Mouse (Mus musculus) liver, postnatal 0 days (tissue): ENCODE measurements around the gene Fam83d. TPM values are rescaled to one million over a fixed set of nuclear protein-coding genes. Genes with fewer than 3 reads are reported as not detected.

Experiments
- ATAC-seq: fragments of 200-750 bp; cut with Nextera tagmentation; 2 replicates; pipeline ENCODE4 v1.8.0; 2017; ENCODE audit warnings: mild to moderate bottlenecking, moderate library complexity
- DNase-seq: peaks from one replicate; pipeline ENCODE4 v3.0.0-alpha.2; 2016
- H3K27ac ChIP-seq: fragments of 300-500 bp; sonication (generic); 2 replicates; pipeline ENCODE4 v1.5.1; 2014; ENCODE audit warnings: antibody characterized with exemption, moderate library complexity, mild to moderate bottlenecking, low read depth
- H3K27me3 ChIP-seq: fragments of 300-500 bp; sonication (generic); 2 replicates; pipeline ENCODE4 v1.6.1; 2014; ENCODE audit warnings: low read length, control low read depth, mixed read lengths; ENCODE audit not compliant: insufficient read depth
- H3K36me3 ChIP-seq: fragments of 300-500 bp; sonication (generic); replicated peaks from 2 replicates; pipeline ENCODE4 v1.6.1; 2014; ENCODE audit warnings: mild to moderate bottlenecking, control low read depth, low read length, moderate library complexity, mixed read lengths; ENCODE audit not compliant: insufficient read depth
- H3K4me1 ChIP-seq: fragments of 300-500 bp; sonication (generic); 2 replicates; pipeline ENCODE4 v1.6.1; 2014; ENCODE audit warnings: antibody characterized with exemption, mild to moderate bottlenecking, control low read depth; ENCODE audit not compliant: insufficient read depth
- H3K4me2 ChIP-seq: fragments of 300-500 bp; sonication (generic); 2 replicates; pipeline ENCODE4 v1.6.1; 2014; ENCODE audit warnings: low read depth, mild to moderate bottlenecking, low read length, moderate library complexity, mixed read lengths
- H3K4me3 ChIP-seq: fragments of 300-500 bp; sonication (generic); 2 replicates; pipeline ENCODE4 v1.5.1; 2014; ENCODE audit warnings: low read depth, low read length
- H3K9ac ChIP-seq: fragments of 300-500 bp; sonication (generic); replicated peaks from 2 replicates; pipeline ENCODE4 v1.6.1; 2014; ENCODE audit warnings: mild to moderate bottlenecking, moderate library complexity
- H3K9me3 ChIP-seq: fragments of 300-500 bp; sonication (generic); 2 replicates; pipeline ENCODE4 v1.6.1; 2016; ENCODE audit warnings: mild to moderate bottlenecking, control low read depth, low read length, mixed read lengths
- CTCF ChIP-seq: sonication (generic); IDR thresholded peaks from 2 replicates; pipeline ENCODE4 v1.5.1; 2016; ENCODE audit warnings: antibody characterized with exemption, low read depth
- EP300 ChIP-seq: IDR thresholded peaks from 2 replicates; pipeline ENCODE4 v1.6.1; 2016; ENCODE audit warnings: antibody characterized with exemption, low read depth, mild to moderate bottlenecking
- WGBS: fragments of 180-500 bp; shearing (Covaris S2); extraction: QIAGEN DNeasy Blood & Tissue Kit; methylation state at CpG from one replicate; pipeline ENCODE4 v1.1.7; 2014; ENCODE audit not compliant: insufficient replicate concordance; 5-methylcytosine and 5-hydroxymethylcytosine counted together
- polyA plus RNA-seq: library from polyadenylated mRNA; unstranded; fragments of >200 nt; fragmentation: Nextera tagmentation; extraction: Ambion mirVana; gene quantifications from 2 replicates; pipeline ENCODE4 v1.2.1, GENCODE M21; 2015

Fam83d gene
- polyA plus RNA-seq, 1 experiment from 2014 or later, result 5.7 TPM

GRCm38 (mm10) chr2:158786927-158787795 is 19.3 kb downstream of the Fam83d start:
- ATAC-seq (no peak), DNase-seq (no peak)
- Histone ChIP-seq H3K36me3 (peaks cover 33% of the 10 kb centered on the region), H3K9me3 (no peaks in the 10 kb centered on the region), H3K9ac (no peak overlapping the region), H3K27me3 (no peaks in the 10 kb centered on the region), H3K4me3 (no peak overlapping the region), H3K4me1 (no peaks in the 10 kb centered on the region), H3K4me2 (no peak overlapping the region), H3K27ac (no peak overlapping the region)
- 79% methylated on average over 14 of the region's 14 CpGs for WGBS
- no peak for TF ChIP-seq EP300
- TF ChIP-seq CTCF, result no peak

GRCm38 (mm10) chr2:158794494-158795004 is 26.7 kb downstream of the Fam83d start, which contains the start of gene Dhx35:
Dhx35 (plus strand) TSS chr2:158794807.
- Histone ChIP-seq H3K36me3 (no peaks in the 10 kb centered on the region), H3K4me3 (peak within 1 kb of the TSS; percentile 86), H3K4me2 (peak within 1 kb of the TSS; percentile 87), H3K27me3 (no peaks in the 10 kb centered on the region), H3K27ac (peak within 1 kb of the TSS; percentile 81), H3K9me3 (no peaks in the 10 kb centered on the region), H3K4me1 (peaks cover 14% of the 10 kb centered on the region), H3K9ac (peak within 1 kb of the TSS; percentile 69)
- whole genome bisulfite sequencing, result under 1% methylated on average over 30 of the region's 33 CpGs
- no peak; the same call in 1 of the 2 replicates for TF ChIP-seq EP300
- TF ChIP-seq CTCF, result no peak
- peak; percentile 97 for DNase-seq
- peak; percentile 97 for ATAC-seq

- peaks cover 14% of the 10 kb centered on the region for H3K4me1 ChIP-seq
- H3K4me3 ChIP-seq, result peak overlapping the region; percentile 86
- TF ChIP-seq EP300 (no peak), CTCF (no peak)
- no peaks in the 10 kb centered on the region for H3K9me3 ChIP-seq
- no peaks in the 10 kb centered on the region for H3K27me3 ChIP-seq
- WGBS, result 13% methylated on average over 15 of the region's 15 CpGs
- no peak for DNase-seq
- ATAC-seq, result peak; percentile 31
- peak overlapping the region; percentile 69 for H3K9ac ChIP-seq
- peak overlapping the region; percentile 81 for H3K27ac ChIP-seq
- peak overlapping the region; percentile 87 for H3K4me2 ChIP-seq
- H3K36me3 ChIP-seq, result no peaks in the 10 kb centered on the region
Measured at GRCm38 (mm10) chr2:158795043-158795442, 27.1 kb downstream of the Fam83d start.

- H3K4me2 ChIP-seq, result no peak overlapping the region
- no peak overlapping the region for H3K4me3 ChIP-seq
- no peaks in the 10 kb centered on the region for H3K36me3 ChIP-seq
- no peak for DNase-seq
- 74% methylated on average over 2 of the region's 2 CpGs for WGBS
- no peaks in the 10 kb centered on the region for H3K9me3 ChIP-seq
- H3K4me1 ChIP-seq, result peaks cover 14% of the 10 kb centered on the region
- TF ChIP-seq EP300 (no peak), CTCF (no peak)
- no peaks in the 10 kb centered on the region for H3K27me3 ChIP-seq
- H3K27ac ChIP-seq, result no peak overlapping the region
- no peak for ATAC-seq
- H3K9ac ChIP-seq, result no peak overlapping the region
Measured at GRCm38 (mm10) chr2:158795875-158796274, 28.0 kb downstream of the Fam83d start.

GRCm38 (mm10) chr2:158799328-158799727 is 31.4 kb downstream of the Fam83d start:
- Histone ChIP-seq H3K36me3 (peaks cover 4% of the 10 kb centered on the region), H3K4me1 (peaks cover 6% of the 10 kb centered on the region), H3K4me3 (no peak overlapping the region), H3K9ac (no peak overlapping the region), H3K4me2 (no peak overlapping the region), H3K27me3 (no peaks in the 10 kb centered on the region), H3K9me3 (no peaks in the 10 kb centered on the region), H3K27ac (no peak overlapping the region)
- ATAC-seq (no peak), DNase-seq (no peak)
- no peak for TF ChIP-seq EP300
- TF ChIP-seq CTCF, result no peak
- 81% methylated on average over 4 of the region's 4 CpGs for WGBS

GRCm38 (mm10) chr2:158800788-158801187 is 32.9 kb downstream of the Fam83d start:
- Histone ChIP-seq H3K4me3 (no peak overlapping the region), H3K9ac (no peak overlapping the region), H3K9me3 (no peaks in the 10 kb centered on the region), H3K4me2 (no peak overlapping the region), H3K36me3 (peaks cover 6% of the 10 kb centered on the region), H3K27me3 (no peaks in the 10 kb centered on the region), H3K27ac (no peak overlapping the region), H3K4me1 (no peaks in the 10 kb centered on the region)
- ATAC-seq (no peak), DNase-seq (no peak)
- WGBS, result 89% methylated on average over 8 of the region's 8 CpGs
- no peak for TF ChIP-seq EP300
- no peak for TF ChIP-seq CTCF
